Mouse (Mus musculus): Measurements from ENCODE around the gene Olfr1317. TPM values are rescaled to one million over a fixed set of nuclear protein-coding genes. Genes with fewer than 3 reads are reported as not detected.

Olfr1317 gene
- not detected in 2 replicates for polyA plus RNA-seq (2015; fragmentation: Nextera tagmentation; extraction: Ambion mirVana)

DNA sequence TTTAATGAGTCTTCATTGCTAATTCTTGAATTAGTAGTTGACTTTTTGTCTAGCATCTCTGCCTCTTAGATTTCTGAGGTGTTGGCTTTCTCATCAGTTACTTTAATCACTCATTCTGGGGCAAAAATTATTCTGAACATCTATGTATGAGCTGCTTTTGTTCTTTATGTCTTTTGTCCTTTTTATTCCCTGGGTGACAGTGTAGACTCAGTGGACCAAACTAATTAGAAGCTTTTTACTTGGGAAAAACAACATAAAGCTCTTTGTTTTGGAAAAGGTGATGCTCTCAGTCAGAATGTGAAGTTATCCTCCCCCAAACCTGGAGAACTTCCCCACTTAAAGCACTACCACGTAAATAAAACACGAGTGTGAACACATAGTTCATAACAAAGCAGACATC lies at the start of gene Olfr1317:
TSS of gene Olfr1317 (plus strand) at position 301 of the 400 bp plus-strand sequence.

DNA sequence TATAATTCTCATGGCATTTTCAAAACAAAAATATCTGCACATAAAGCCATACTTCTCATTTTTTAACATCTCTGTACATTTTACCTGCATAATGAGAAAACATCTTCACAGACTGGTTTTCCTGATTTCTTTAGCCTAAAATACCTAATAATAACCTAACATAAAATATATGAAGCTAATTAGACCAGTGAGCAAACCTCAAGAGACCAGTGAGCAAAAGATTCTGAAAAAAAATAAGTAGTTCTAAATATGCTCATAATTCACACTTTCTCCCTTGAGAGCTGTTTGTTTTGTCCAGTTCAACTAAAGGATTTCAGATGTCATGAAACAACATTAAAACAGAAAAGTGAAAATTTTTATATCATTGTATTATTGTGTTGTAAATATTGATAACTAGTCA lies 43.4 kb upstream of the Olfr1317 start, which contains the start of gene Olfr1314:
TSS of gene Olfr1314 (minus strand) at position 101 of the 400 bp plus-strand sequence.

DNA sequence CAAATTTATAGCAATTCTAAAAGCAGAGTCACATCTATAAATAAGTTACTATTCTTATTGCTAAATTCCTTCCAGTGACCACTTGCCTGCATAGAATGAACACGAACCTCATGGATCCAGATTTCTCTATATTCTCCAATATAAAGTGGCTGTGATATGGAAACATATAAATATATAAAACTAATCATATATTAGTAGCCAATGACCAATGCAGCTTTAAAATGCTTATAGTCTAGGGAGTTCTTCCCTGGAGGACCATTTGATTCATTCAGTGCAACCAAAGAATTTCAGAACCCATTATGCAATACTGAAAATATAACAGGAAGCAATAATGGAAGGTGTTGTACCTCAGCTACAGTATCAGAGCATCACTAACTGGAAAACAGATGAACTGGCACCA lies 24.8 kb upstream of the Olfr1317 start, which contains the start of gene Olfr1315-ps1:
TSS of gene Olfr1315-ps1 (minus strand) at position 101 of the 400 bp plus-strand sequence.

DNA sequence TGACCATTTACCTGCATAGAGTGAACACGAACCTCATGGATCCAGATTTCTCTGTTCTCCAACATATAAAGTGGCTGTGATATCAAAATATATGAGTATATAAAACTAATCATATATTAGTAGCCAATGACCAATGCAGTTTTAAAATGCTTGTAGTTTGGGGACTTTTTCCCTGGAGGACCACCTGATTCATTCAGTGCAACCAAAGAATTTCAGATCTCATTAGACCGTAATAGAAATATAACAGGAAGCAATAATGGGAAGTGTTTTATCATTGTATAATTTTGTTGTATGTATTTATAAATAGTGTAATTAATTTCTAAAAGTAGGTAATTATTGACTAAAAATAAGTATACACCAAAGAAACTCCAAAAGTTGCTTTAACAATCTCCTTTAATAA lies 5.3 kb upstream of the Olfr1317 start, which contains the start of gene Olfr1316:
TSS of gene Olfr1316 (minus strand) at position 101 of the 400 bp plus-strand sequence.

DNA sequence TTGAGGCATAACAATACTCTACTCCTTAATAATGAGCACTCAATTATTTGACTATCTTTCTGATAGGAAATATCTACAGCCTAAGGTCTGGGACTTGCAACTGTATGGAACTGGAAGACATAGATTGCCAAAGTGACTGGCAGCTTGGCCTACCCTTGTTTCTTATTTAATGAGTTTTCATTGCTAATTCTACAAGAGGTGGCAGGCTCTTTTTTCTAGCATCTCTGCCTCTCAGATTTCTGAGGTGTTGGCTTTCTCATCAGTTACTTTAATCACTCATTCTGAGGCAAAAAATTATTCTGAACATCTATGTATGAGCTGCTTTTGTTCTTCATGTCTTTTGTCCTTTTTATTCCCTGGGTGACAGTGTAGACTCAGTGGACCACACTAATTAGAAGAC lies 13.8 kb downstream of the Olfr1317 start, which contains the start of gene Olfr1318:
TSS of gene Olfr1318 (plus strand) at position 301 of the 400 bp plus-strand sequence.

Other genes with a start within 250 kb of the Olfr1317 start
- not detected in 2 replicates for gene Olfr1306, start 224.1 kb upstream of the Olfr1317 start, polyA plus RNA-seq (2015; fragmentation: Nextera tagmentation; extraction: Ambion mirVana)
- gene Olfr1307, start 190.9 kb upstream of the Olfr1317 start, polyA plus RNA-seq (2015; fragmentation: Nextera tagmentation; extraction: Ambion mirVana) = not detected in 2 replicates
- gene Olfr1308, start 175.4 kb upstream of the Olfr1317 start, polyA plus RNA-seq (2015; fragmentation: Nextera tagmentation; extraction: Ambion mirVana) = not detected in 2 replicates
- not detected in 2 replicates for gene Olfr1309, start 150.0 kb upstream of the Olfr1317 start, polyA plus RNA-seq (2015; fragmentation: Nextera tagmentation; extraction: Ambion mirVana)
- not detected in 2 replicates for gene Olfr1310, start 127.6 kb upstream of the Olfr1317 start, polyA plus RNA-seq (2015; fragmentation: Nextera tagmentation; extraction: Ambion mirVana)
- gene Olfr1311, start 115.9 kb upstream of the Olfr1317 start, polyA plus RNA-seq (2015; fragmentation: Nextera tagmentation; extraction: Ambion mirVana) = not detected in 2 replicates
- gene Olfr1312, start 90.1 kb upstream of the Olfr1317 start, polyA plus RNA-seq (2015; fragmentation: Nextera tagmentation; extraction: Ambion mirVana) = not detected in 2 replicates
- gene Olfr1313, start 62.5 kb upstream of the Olfr1317 start, polyA plus RNA-seq (2015; fragmentation: Nextera tagmentation; extraction: Ambion mirVana) = not detected in 2 replicates
- gene Olfr1314, start 43.5 kb upstream of the Olfr1317 start, polyA plus RNA-seq (2015; fragmentation: Nextera tagmentation; extraction: Ambion mirVana) = not detected in 2 replicates
- gene Olfr1315-ps1, start 24.9 kb upstream of the Olfr1317 start, polyA plus RNA-seq (2015; fragmentation: Nextera tagmentation; extraction: Ambion mirVana) = not detected in 2 replicates
- gene Olfr1316, start 5.4 kb upstream of the Olfr1317 start, polyA plus RNA-seq (2015; fragmentation: Nextera tagmentation; extraction: Ambion mirVana) = not detected in 2 replicates
- 0.06 and 0.23 TPM in 2 replicates for gene Olfr1318, start 13.9 kb downstream of the Olfr1317 start, polyA plus RNA-seq (2015; fragmentation: Nextera tagmentation; extraction: Ambion mirVana)
- 25.4 and 26.8 TPM in 2 replicates for gene Lpcat4, start 99.1 kb downstream of the Olfr1317 start, polyA plus RNA-seq (2015; fragmentation: Nextera tagmentation; extraction: Ambion mirVana)
- not detected in 2 replicates for gene Nutm1, start 119.0 kb downstream of the Olfr1317 start, polyA plus RNA-seq (2015; fragmentation: Nextera tagmentation; extraction: Ambion mirVana)
- 126 and 144 TPM in 2 replicates for gene Nop10, start 121.6 kb downstream of the Olfr1317 start, polyA plus RNA-seq (2015; fragmentation: Nextera tagmentation; extraction: Ambion mirVana)
- gene Slc12a6, start 125.5 kb downstream of the Olfr1317 start, polyA plus RNA-seq (2015; fragmentation: Nextera tagmentation; extraction: Ambion mirVana) = 8.3 and 9.3 TPM in 2 replicates
- not detected in 2 replicates for gene Gm21985, start 126.0 kb downstream of the Olfr1317 start, polyA plus RNA-seq (2015; fragmentation: Nextera tagmentation; extraction: Ambion mirVana)
- 101 and 118 TPM in 2 replicates for gene Emc4, start 227.7 kb downstream of the Olfr1317 start, polyA plus RNA-seq (2015; fragmentation: Nextera tagmentation; extraction: Ambion mirVana)
- 16.3 and 21.1 TPM in 2 replicates for gene Katnbl1, start 238.9 kb downstream of the Olfr1317 start, polyA plus RNA-seq (2015; fragmentation: Nextera tagmentation; extraction: Ambion mirVana)